12 mouse cellular contexts compared by ENCODE assay signal in genomic region chr9:120950761-120951160, GRCm38 (mm10).
"Had no signal": no experiment of that assay in that cellular context is flagged by ENCODE, and none has a peak within 500 bp of the region (broad histone marks: within the 10 kb centered on the region; RNA-seq: fewer than 3 reads in every experiment).

No protein-coding gene starts in this region.

- DNase-seq: retina, postnatal 1 day; right cerebral cortex, adult 18-20 months; right cerebral cortex, postnatal 14 days; right cerebral cortex, postnatal 25 days; right cerebral cortex, postnatal 4 days; spleen, adult 18-20 months; thymus, adult 18-20 months; thymus, adult 2 months; thymus, postnatal 14 days; thymus, postnatal 25 days; thymus, postnatal 36 days; thymus, postnatal 4 days had no signal
